Mouse (Mus musculus) left cerebral cortex, adult 8-10 months (tissue): ENCODE data around the gene Prdm1. TPM values are rescaled to one million over a fixed set of nuclear protein-coding genes. Genes with fewer than 3 reads are reported as not detected.

ENCODE experiments used
- DNase-seq, 2 experiments: peaks; one replicate each; pipeline ENCODE4 v3.0.0; 2022; ENCODE audit warnings: low spot score in 2 of 2
- total RNA-seq, 4 experiments: library from RNA; stranded (reverse); gene quantifications; 2 replicates each; pipeline ENCODE4 v1.2.4; 2022

Gene Prdm1
- 1 to 10 TPM in 3 of 4 experiments, under 1 TPM in 1; 0.89 to 1.3 (median 1.2) TPM for total RNA-seq

DNA sequence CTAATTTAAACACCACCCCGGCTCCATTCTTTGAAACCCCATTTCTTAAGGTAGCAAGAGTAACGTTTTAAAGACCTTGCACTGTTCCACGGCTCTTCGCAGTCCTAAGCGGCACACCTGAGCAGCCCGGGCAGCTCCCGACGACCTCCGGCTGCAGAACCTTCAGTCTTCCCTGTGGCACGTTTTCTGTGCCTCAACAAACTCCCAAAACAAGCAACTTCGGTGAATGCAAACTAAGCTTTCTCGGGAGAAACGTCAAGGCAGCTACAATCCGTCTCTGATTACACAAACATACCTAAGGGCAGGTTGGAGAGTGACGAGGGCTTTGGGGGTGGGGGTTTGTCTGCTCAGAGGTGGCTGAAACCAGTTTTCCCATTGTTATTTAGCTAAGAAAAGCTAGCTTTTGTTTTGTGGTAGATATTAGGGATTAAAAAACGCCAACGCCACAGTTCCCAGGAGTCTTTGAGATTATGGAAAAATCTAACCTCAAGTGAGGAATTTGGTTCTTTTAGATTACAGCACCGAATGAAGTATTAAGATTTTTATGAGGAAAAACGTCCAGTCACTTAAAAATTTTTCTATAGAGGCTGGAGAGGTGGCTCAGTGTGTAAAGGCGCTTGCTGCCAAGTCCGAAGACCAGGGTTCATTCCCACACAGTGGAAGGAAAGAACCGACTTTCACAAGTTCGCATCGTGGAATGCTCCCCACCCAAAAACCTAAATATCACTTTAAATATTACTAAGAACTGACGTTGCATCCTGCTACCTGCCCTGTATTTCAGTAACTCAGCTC, at the start of gene Prdm1:
Prdm1 (minus strand) TSS at position 211 of the 792 bp plus-strand sequence.
- no peak for DNase-seq

DNA sequence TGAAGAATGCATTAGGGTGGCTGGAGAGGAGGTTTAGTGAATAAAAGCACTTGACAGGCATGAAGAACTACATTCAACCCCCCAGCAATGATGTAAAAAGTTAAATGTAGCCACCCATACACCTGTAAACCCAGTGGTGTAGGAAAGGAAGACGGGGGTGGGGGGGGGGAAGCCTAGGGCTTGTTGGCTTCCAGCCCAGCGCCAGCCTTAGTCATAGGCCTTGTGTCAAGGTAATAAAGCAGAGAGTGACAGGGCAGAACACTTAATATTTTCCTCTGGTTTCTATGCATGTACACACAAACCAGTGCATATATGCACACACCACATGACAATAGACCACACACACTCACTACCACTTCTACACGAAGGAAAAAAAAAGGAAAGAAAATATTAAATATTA, 37.7 kb upstream of the Prdm1 start:
- DNase-seq = no peak

DNA sequence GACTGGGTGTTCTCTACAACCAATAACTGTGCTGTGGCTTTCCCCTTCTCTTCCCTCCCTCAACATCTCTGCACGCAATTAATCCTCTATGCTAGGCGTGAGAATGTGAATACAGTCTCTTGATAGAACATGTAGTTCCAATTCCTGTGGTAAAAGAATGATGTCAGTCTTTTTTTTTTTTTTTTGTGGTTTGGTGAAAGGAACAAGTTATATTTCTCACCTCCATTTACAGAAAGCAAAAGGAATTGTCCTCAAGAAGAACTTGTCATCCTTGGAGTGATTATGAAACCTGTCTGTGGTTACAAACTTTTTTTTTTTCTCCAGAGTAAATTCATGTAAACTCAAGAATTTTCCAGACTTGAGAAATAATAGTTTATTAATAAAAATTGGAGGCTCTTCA, 36.8 kb upstream of the Prdm1 start:
- DNase-seq = no peak

DNA sequence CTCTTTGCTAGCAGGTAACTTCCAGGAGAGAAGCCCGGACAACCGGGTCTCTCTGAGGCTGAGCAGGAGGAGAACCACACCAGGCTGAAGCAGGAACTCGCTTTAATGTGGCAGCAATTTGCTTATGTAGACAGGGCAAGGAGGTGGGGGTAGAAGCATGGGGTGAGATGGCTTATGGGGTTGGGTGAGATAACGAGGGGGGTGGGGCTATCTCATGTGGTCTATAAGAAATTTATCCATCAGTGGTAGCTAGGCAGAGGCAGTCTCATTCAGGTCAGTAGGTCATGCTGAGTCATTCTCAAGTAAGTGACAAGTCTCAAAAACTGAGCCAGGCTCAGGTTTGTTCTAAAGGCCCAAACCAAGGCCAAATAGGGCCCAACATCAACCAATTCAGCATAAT, 28.5 kb upstream of the Prdm1 start:
- DNase-seq = no peak

DNA sequence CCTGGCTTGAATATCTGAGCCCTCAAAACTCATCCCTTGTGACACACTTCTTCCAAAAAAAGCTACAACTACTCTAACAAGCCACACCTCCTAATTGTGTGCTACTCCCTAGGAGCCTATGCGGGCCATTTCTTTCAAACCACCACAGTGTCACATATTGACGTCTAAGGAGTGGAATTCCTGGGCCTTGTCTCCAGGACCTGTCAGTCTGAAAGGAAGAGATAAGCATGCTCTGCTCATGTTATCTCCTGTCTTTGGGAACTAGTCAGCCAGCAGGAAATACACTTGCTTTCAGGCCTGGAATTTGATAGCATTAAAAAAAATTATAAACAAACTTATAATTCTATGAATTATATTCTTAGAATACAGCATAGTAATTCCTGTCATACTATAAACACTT, 27.0 kb upstream of the Prdm1 start:
- no peak for DNase-seq

DNA sequence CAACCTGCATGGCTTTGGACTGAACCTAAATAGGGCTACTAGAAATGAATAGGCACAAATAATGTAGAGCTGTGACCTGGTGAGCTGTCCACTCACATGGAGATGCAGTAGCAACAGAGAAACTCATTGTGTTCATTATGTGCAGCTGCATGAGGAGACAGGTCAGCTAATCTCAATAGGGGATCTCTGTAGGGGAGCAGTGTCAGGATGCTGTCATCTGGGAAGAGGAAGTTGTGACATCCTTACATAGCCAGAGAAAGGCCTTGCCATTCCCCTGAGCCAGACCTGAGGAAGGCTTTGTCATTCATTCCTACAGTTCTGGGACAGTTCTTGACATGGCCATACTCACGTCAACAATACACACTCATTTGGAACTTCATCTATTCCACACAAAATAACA, 25.3 kb upstream of the Prdm1 start:
- no peak for DNase-seq

DNA sequence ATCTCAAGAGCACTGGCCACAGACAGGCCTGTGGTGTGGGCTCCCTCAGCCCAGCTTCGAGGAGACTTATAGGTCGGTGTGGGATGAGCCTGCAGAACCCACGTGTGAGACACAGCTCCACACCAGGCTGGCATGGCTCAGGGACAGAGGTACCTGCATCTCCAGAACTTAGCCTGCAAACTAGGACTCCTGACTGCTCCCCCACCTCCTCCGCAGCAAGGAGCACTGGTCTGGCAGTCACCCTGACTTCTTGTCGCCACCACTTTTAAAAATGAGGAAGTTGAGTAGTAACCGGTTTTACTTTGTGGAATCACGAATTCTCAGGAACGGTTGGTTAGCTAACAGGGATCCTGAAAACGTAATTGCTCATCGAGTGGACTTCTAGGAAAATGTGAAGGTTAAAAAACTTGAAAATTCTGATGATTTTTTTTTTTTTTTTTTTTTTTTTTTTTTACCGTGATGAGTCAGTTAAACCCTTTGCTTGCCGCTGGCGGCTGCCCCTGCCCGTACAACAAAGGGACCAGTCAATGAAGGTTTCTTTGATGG, 10.8 kb upstream of the Prdm1 start:
- no peak for DNase-seq

DNA sequence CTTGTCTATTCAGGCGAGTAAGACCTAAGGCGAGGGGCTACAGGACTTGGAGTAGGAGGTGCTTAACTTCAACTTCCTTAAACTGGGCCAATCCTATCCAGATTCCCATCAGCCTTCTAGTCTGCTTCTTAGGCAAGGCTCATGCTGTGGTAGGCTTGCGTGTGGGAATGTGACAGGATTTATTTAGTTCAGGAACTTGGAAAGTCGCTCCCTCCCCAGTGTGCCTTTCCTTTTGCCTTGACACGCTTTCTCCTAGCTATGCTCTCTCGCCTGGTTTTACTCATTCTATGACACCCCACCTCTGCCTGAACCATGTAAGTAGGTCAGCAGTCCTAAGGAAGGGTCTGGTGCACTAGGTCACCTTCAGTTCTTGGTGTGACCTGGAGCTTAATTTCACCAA, 9.8 kb upstream of the Prdm1 start:
- no peak for DNase-seq

DNA sequence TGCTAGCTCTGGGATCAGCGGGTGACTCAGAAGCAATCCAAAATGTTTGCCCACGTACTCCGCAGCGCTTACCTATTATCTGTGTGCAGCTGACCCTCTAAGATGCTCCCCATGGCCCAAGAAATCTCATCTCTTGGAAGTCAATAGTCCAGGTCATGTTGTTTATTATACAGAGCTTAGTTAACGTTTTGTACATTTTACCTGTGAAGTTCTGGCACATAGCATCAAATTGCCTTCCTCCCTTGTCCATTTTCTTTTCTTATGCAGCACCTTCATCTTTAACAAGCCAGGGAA, 1.7 kb upstream of the Prdm1 start:
- DNase-seq = no peak

DNA sequence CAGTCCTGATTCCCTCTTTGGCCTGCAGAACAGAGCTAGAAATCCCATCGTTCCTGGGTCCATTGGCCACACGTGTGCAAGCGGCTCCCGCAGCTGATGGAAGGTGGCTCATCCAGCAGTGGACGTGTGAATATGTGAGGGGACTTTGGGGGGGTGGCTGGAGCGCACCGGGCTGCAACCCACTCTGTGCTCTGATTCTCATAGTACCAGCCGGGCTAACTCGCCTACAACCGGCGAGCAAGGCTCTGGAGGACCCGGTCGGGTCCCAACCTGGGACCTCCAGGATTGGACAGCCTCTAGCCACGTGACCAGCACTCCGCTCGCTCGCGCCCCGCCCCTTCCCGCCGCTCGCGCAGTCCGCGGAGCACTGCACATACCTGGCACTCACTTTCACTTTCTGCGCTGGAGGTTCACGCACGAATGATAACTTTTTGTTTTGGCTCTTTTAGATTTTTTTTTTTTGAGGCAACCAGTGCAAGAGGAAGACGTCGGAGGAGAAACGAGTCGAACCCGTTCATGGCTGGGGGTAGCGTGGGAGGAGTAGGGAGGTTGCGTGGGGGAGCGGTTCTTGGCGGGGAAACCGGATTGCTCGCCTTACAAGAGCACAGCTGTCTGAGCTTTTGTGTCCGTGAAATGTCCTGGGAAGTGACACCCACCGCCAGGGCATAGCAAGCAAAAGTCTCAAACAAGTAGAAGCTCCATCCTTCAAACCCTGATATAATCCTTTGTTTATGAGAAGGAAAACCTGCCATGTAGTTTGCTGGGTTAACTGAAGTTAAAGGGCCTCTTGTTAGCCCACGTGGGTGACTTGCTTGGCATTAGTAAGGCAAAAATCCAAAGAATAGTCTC, 1.1 kb upstream of the Prdm1 start:
- peak; percentile 16 to 27 for DNase-seq

DNA sequence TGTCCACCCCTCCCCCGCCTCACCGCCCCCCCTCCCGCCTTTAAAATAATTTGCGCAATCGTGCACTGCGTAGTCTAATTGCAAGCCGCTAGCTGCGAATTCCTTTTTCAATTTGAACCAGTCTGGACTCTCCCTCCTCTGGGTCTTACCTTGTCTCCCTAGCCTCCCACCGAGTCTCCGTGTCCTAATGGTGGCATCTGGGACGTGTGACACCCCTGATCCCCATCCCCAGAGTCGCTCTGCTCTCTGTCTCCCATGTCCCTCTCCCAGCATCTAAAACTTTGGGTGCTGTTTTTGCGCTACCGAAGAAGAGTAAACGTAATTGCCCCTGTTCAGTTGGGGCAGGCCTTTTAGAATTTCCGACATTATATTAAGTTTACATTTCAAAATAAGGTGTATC, 650 bp downstream of the Prdm1 start:
- DNase-seq = no peak

DNA sequence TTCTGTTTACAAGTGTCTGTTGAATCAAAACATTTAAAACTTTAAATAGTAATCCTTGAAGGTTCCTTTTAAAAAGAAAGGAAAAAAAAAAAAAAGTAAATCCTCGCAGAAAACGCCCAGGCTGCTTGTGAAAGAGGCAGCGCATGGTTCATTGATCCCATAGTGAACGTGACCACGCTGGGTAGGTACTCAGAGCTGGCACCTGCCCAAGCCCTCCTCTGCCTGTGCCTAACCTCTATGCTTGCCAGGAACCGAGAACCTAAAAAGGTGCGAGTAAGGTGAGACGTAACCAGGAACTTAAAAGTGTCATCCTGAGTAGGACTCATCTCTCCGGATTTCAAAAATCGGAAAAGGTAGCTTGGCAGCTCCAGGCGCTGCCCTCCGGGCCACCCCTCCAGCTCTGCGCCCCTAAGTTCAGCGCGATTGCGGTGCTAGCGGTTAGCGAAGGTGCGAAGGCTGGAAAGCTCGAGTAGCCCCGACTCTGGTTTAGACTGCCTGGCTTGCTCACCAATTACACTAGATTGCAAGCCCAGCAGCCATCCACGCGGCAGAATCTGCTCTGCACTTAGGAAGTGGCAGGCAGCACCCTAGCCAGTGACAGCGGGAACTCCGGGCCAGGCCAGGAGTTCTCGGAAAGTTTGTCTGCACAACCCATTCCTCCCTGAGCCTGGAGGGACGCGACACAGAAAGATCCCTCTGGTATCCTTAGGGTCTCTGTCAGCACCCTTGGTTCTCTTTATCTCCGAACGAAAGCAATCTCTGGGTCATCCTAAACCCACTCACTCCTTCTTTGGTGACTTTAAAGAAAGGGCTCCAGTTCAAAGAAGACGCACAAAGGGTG, 1.3 kb downstream of the Prdm1 start:
- DNase-seq = no peak

DNA sequence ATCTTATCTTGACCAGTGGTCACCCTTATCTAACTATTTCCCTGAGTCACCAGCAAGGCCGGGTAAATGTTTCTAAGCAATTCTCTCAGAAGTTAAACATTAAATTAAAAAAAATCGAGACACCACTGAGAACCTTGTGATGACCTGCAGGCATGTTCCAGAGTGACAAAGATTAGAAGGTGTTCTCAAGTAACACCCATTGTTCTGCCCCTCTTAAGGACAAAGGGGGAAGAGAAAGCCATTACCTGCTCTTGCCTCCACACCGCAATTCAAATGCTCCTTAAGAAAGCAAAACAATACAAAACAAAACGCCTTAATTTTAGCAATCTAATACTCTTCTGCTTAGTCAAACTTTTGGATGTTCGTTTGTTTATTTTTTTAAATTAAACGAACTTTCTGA, 8.1 kb downstream of the Prdm1 start:
- DNase-seq = no peak

DNA sequence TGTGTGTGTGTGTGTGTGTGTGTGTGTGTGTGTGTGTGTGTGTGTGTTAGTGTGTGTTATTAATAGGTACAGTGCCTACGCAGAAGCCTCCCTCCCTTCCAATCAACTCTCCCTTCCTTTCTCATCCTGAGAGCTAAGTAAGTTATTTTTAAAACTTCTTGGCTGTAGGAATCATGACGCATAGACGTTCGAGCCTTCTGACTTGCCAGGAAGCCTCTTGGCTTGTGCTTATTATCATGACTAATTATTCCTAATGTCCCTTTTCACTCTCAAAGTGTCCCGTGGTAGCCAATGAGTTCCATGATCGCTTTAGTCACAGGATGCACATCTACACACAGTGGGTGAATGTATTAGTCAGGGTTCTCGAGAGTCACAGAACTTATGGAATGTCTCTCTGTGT, 9.7 kb downstream of the Prdm1 start:
- DNase-seq = no peak

DNA sequence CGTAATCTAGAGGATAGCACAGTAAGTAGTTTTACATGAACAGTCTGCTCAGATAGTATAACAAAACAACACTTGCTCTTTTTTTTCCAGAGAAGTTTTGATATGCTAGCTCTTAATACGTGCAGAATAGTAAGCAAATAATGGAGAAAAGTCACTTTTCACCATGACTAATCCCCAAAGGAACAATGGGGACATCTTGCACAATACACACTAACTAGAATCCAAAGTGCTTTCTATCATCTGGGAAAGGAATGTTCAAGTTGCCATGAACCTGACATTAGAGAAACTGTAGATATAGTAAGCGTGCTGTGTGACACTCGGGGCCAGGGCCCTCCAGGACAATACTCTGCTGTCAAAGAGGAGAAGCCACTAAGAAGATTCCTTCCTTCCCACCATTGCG, 15.2 kb downstream of the Prdm1 start:
- no peak for DNase-seq

DNA sequence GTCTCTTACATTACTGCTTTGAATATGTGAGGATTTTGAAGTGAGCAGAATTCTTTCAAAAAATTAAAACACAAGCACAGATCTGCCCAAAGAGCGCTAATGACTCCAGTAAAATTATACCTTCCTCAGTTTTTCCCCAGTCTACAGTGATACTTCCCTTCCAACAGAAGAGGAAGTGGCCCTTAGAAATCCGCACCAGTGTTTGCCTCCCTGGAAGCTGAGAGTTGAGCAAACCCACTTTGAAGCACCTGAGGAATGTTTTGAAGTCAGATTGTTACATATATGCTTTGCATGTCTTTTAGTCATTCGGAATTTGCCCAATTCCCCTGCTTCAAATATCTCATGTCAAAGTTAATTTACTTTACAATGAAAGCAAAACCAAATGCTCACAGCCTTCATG, 17.3 kb downstream of the Prdm1 start:
- DNase-seq = no peak

DNA sequence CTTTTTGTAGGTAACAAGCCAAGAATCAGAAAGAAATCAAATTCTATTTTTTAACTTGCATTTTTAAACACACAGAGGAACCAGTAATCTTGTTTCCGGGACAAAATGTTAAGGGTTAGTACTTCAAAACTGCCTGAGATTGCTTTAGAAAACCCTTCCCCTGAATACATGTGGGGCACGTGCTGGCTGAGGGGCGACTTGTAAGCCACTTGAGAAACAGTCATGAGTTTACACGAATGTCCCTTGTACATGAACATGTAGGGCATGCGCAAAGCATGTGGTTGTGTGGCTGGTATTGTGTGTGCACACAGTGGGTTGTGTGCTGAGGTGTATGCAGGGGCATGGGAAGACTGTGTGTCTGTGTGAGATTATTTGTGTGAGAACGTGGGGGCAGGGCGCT, 19.7 kb downstream of the Prdm1 start:
- DNase-seq = no peak

DNA sequence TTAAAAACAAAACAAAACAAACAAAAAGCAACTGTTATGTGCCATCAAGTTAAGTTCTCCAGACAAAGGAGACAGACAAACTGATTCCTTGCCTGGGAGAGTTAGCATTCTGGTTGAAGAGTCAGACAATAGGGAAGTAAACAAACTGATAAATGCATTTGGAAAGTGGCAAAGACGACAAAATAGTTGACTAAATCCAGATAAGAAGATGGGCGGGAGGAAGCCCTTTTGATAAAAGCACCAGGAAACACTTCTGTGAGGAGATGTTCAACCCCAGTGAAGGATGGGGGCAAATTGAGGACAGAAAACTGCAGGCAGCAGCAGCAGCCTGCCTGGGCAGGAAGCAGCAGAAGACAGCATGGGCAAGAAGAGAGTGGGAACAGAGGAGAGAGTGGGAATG, 20.3 kb downstream of the Prdm1 start:
- no peak for DNase-seq

DNA sequence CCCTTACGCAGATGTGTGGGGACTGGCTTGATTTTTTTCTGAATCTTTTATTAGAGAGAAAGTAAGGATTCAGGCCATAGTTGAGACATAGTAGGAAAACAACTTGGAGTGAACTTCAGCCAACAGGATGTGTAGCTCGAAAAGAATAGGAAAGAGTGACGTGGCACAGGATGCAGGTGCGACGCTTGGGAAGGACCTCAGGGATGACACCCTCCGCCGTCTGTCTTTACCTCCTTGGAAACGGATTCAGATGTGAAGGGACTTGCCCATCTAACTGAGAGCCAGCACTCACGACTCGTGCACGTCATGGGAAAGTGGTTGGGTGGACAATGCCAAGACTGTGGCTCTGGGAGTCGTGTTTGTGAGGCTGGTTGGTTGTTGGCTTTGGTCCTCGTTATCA, 25.4 kb downstream of the Prdm1 start:
- DNase-seq = no peak

DNA sequence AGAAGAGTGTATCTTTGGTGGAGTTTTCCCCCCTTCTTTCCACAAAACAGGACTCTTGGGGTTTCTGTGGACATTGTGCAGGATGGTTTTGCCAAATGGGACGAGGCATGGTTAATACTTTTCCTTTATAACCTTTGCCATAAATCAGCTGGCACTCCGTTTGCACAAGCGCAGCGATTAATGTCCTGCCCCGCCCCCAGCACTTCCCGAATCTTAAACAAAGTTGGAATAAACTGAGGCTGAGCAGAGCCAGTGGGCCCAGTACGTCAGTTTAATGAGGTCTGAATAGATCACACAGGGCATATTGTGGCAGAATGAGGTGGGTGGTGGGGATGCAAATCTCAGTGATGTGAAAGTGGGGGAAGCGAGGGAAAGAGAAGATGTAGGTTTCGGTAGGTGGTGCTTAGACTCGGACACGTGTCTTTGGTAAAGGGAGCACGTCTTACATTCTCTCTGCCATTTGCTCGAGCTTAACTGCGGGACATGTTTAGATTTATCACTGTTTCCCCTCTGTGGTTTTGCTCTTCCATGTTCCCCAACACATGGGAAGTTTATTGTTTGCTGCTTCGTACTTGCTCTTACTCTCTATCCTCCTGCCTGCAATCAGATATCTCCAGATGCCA, 28.3 kb downstream of the Prdm1 start:
- no peak for DNase-seq

DNA sequence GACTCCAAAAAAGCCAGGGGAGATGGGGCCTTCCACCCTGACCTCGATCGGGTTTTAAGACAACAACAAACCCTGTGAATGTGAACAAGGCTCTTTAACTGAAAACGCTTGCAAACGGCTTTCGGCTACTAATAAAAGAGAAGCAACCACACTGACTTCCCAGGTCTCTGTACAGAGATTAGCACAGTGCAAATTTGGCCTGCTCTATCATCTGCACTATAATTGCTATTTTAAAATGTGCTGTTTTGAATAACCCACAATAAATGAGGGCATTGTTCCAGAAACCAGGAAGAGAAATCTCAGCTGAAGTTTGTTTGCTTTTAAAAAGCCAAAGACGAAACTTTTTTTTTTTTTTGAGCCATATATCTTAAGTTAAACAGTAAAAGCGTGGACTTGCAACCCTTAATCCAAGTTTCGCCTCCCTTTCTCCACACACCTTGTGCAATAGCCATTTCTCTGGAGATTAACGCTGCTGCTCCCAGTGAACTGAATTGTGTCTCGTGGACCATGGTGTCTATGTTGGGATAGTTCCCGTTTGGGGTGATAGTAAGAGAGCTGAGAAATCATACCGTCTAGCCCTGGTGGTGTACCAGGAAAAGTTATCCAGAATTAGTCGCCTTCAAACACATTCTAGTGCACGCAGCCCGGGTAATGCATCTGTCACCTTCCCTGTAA, 34.3 kb downstream of the Prdm1 start:
- DNase-seq = no peak
